Mouse (Mus musculus) MEL-GATA-1-ER (cell line): ENCODE results near the gene 6430548M08Rik.

ENCODE experiments used
- DNase-seq: peaks from one replicate; pipeline ENCODE4 v3.0.0-alpha.2; 2012; ENCODE audit warnings: low read depth; ENCODE audit errors: extremely low read depth

The 6430548M08Rik gene

DNA sequence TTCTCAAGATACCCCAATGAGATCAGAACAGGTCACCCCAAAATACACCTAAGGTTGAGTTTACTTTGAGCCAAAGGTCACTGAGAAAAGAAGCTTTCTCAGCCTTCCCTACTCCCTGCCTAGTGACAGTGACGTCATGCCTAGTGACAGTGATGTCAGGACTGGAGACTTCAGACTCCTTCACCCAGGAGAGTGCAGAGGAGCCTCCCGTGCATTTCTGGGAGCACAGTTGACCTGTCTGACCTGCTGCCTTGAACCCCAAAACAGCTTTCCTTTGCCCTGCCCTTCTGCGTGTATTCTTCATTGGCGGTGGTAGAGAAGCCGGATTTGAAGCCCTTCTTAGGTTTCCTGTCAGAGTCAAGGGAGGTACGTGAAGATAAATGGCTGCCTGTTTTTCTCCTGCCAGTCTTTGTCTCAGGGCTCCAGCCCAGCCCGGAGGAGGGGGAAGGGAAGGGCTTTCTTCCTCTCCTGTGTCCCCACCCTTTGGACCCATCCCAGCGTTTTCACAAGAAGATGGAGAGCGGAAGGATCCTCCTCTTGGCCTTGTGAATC is 9.2 kb upstream of the 6430548M08Rik start:
- DNase-seq: no peak

- DNase-seq: no peak
These were observed 4.8 kb upstream of the 6430548M08Rik start for GRCm38 (mm10) chr8:120109149-120109548.

DNA sequence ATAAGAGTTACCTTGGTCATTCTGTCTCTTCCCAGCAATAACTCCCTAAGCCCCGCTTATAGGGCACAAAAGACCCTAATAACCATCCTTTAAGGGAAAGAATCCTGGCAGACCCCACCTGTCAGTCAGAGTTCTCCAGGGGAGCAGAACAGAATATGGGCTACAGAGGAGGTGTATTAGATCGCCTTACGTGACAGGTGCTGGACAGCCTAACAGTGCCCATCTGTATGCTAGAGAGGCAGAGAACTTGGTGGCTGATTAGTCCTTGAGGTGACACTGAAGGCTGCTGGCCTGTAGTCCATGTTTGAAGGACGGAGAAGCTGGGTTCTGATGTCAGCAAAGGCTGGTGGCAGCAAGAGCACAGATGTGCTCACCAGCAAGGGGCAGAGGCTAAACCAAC is 3.0 kb upstream of the 6430548M08Rik start:
- DNase-seq: no peak

GRCm38 (mm10) chr8:120111382-120111781 is 2.6 kb upstream of the 6430548M08Rik start:
- no peak for DNase-seq

DNA sequence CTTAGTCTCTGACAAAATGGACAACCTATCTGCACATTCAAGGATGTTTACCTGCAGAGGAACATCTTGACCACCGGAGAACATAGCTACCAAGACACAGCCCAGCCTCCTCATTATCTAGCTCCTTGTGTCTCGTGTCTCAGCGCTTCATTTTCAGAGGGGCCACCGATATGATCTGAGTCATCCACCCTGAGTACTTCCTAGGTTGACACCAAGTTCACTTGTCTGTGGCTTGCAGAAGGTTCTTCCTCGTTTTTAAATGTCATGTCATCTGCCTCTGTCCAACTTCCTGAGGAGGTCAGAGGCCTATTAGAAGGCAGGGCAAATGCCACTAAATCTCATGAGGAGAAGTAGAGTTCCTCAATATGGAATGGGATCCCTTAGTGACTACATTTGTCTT is 1.4 kb upstream of the 6430548M08Rik start:
- DNase-seq: peak; percentile 47

DNA sequence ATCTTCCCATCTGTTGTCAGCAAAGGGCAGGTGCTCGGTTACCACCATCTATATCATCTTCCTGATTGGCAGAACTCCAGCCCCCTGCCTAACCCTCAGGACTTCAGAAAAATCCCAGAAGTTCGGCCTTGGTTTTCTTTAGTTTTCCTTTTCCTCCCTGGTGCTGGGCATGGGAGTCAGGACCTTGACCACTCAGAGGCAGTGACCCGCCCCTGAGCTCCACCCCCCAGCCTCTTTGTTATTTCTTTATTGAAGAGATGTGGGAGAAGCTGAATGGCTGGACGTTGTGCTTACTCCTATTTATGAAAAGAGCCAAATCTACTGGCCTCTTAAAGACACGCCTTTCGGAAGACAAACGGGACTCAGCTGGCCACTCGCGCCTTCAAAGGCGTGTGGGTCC is 646 bp upstream of the 6430548M08Rik start:
- DNase-seq: no peak

GRCm38 (mm10) chr8:120114315-120114841 is 426 bp downstream of the 6430548M08Rik start:
- no peak for DNase-seq

DNA sequence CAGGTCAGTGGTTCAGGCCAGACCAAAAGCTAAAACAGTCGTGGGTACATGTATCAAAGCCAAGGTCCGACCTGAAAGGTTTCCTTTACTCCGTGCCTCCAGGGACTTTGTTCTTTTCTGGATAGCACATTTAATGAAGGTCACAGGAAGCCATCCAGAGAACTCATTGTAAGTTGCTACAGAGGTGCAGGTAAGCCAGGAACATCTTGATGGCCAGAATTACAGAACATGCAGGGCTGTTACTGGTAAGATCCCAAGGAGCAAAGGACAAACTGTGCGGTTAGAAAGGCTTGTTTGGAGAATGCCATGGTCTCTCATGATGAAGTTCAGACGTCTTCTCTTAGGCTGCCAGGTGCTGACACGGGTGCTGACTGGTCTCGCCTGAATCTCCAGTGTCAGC is 2.6 kb downstream of the 6430548M08Rik start:
- no peak for DNase-seq

DNA sequence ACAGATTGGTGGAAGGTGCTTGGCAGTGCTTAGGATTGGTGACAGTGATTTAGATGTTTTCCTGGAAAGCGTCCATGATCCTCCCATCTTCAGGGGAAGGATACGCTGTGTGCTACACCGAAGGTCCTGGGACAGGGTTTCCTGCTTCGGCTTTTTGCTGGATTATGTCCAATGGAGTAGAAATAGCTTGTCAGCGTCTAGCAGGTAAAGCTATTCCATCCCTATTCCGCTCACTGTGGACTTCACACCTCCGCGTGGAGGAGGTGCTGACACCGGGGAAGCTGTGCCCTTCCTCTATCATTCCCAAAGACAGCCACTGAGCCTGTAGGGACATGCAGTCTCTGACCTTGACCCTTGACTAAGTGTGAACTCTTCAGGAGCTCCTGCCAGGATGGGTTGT is 4.2 kb downstream of the 6430548M08Rik start:
- no peak for DNase-seq

- no peak for DNase-seq
These were observed 4.9 kb downstream of the 6430548M08Rik start for GRCm38 (mm10) chr8:120118847-120119246.

DNA sequence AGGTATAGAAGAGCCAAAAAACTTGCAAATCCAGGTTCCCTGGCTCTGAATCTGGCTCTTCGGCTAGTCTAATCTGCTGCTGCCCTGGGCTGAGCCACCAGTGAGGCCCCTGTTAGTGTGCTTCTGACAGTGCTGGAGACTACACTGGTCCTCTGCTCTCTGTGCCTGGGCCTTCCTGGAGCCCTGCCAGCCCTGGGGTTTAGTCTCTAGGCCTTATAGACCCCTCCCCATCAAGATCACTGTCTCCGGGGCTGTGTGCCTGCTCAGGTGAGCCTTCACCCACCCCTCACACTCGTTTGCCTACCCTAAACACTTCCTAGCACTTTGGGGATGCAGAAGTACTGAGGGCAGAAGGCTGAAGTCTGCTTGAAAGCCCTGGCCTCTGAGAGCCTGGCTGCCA is 5.5 kb downstream of the 6430548M08Rik start:
- DNase-seq: no peak

DNA sequence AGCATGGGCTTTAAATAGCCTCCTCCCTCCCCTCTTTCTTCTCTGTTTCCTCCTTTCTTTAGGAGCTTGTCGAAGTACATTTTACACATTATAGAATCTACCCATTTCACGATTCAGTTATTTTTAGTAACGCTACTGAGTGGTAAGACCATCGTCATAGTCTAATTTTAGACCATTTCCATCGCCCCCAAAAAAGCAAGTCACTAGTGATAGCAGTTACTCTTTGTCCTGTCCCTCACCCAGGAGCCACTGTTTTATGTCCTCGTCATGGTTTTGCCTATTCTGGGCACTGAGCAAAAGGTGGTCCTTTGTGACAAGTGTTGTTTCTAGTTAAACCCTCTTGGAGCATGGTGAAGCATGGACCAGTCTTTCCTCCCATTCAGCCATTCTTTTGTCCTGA is 6.0 kb downstream of the 6430548M08Rik start:
- no peak for DNase-seq

DNA sequence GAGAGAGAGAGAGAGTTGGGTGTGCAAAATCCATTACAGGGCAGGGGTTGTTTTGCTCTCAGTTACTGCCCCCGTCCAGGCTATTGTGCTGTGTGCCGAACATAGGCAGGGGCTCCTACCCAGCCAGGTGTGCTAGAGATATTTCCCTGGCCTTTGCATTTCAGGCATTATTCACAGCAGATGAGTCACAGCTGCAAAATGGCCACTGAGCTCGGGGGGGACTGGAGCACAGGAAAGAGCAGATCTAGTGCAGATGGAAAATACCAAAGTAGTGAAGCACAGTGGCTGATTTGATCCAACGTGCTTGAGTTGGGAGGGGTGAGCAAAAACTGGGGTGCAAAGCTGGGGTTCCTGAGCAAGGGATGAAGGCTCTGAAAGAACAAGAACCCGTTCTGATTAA is 7.0 kb downstream of the 6430548M08Rik start:
- DNase-seq: no peak

GRCm38 (mm10) chr8:120124261-120124660 is 10.3 kb downstream of the 6430548M08Rik start:
- no peak for DNase-seq

GRCm38 (mm10) chr8:120124836-120125389 is 11.0 kb downstream of the 6430548M08Rik start:
- DNase-seq: no peak

DNA sequence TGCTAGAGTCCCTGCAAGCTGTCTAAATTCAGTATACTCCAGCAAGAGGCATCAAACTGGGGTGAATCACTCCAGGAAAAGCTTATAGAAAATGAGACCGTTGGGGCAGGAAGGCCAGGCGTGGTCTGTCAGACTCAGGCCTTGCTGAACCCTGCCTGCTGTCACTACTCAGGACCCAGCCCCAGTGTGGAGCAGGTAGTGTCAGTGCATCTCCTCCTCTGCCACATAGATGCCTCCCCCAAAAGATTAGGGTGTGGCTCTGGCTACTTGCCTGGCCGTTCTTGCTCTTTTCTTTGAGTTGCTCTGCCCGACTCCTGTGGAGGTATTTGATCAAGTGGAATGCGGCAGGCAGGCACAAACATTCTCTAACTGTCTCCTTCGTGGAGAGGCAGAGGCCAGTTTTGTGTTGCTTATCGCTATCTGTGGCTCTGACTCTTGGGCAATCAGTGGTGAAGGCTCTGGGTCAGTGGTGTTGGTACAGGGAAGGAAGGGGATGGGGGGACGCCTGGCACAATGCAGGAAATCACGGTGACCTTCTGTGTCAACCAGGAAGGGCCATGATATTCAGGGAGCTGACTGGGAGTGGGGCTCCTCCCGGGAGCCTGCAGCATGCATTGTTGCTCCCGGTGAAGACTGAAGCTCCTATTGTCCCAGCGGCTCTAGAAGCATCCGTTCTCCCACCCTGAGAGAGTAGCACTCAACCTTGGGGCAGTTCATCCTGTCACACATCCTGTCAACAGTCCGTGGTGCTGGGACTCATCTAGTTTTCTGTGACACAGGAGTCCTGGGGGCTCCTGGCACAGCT is 12.6 kb downstream of the 6430548M08Rik start:
- no peak for DNase-seq

- DNase-seq: no peak
These were observed 15.6 kb downstream of the 6430548M08Rik start for GRCm38 (mm10) chr8:120129547-120129946.

DNA sequence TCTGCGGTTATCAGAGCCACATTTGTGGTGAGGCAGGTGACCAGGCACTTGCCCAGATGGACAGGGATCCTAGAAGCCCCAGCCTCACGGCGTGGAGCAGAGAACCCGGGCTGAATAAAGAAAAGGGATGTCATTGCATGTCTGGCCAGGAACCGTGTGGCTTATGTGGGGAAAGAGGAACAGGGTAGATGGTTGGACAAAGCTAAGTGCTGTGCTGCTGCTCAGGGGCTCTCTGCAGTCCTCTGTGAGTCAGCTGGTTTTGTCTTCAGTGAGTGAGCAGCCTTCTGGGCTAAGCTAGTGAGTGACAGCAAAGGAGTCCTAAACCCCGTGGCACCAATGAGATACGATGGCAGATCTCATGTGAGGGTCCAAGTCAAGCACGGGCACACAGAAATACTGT is 17.2 kb downstream of the 6430548M08Rik start:
- no peak for DNase-seq

DNA sequence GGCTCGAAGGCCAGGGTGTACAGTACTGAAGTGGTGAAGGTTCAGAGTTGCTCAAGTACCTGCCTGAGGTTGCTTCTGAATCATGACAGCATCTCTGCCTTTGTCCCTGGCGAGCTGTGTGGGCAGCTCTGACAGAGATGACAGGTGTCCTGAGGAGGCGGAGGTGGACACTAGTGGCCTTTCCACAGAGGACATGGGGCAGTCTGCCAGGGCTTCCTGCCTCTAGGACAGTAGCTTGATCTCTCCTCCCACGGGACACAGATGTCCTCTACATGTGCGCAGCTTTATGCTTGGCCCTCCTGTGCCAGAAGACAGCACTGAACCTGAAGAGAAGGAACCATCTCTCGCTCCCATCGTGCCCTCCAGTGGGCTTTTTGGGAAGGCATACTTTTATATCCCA is 19.2 kb downstream of the 6430548M08Rik start:
- DNase-seq: no peak

DNA sequence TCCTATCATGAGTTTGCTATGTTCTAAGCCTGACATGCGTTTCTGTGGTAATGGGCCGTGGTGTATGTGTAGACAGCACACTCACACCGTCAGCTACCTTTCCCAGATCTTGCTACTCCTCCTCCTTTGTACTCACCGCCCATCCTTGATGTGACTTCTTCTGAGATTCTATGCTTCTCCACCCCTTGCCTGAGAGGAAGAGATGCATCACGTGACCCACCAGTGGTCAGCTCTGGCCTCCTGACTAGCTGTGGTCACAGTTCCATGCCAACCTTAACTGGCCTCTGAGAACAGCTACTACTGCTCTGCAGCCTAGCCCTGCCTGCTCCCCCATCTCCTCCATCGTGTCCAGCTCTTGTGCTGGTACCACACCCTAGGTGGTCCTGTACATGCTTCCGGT is 21.7 kb downstream of the 6430548M08Rik start:
- DNase-seq: no peak

GRCm38 (mm10) chr8:120136618-120137017 is 22.7 kb downstream of the 6430548M08Rik start:
- no peak for DNase-seq

GRCm38 (mm10) chr8:120138958-120139357 is 25.0 kb downstream of the 6430548M08Rik start:
- DNase-seq: no peak

- no peak for DNase-seq
These were observed 26.8 kb downstream of the 6430548M08Rik start for GRCm38 (mm10) chr8:120140769-120141168.
